Mouse (Mus musculus) bone marrow macrophage, adult 2 months (primary cell): ENCODE data around the gene Cphx3.
"Not testable (repeated sequence)": the region's sequence is repeated elsewhere in the genome, so short reads cannot be mapped to it uniquely, and the experiment has no call there.

Source experiments
- CTCF ChIP-seq: IDR thresholded peaks from 2 replicates; pipeline ENCODE4 v1.5.1; 2012; ENCODE audit warnings: low read depth, mild to moderate bottlenecking, low read length, moderate library complexity
- POLR2A ChIP-seq: IDR thresholded peaks from 2 replicates; pipeline ENCODE4 v1.6.1; 2012; ENCODE audit warnings: mild to moderate bottlenecking, low read depth, low read length, borderline replicate concordance

- TF ChIP-seq POLR2A, CTCF: not testable (repeated sequence)
Observed at GRCm38 (mm10) chr14:26042611-26043010, 39.5 kb upstream of the Cphx3 start, which contains the start of gene Gm9780.
